In the genomic region with DNA sequence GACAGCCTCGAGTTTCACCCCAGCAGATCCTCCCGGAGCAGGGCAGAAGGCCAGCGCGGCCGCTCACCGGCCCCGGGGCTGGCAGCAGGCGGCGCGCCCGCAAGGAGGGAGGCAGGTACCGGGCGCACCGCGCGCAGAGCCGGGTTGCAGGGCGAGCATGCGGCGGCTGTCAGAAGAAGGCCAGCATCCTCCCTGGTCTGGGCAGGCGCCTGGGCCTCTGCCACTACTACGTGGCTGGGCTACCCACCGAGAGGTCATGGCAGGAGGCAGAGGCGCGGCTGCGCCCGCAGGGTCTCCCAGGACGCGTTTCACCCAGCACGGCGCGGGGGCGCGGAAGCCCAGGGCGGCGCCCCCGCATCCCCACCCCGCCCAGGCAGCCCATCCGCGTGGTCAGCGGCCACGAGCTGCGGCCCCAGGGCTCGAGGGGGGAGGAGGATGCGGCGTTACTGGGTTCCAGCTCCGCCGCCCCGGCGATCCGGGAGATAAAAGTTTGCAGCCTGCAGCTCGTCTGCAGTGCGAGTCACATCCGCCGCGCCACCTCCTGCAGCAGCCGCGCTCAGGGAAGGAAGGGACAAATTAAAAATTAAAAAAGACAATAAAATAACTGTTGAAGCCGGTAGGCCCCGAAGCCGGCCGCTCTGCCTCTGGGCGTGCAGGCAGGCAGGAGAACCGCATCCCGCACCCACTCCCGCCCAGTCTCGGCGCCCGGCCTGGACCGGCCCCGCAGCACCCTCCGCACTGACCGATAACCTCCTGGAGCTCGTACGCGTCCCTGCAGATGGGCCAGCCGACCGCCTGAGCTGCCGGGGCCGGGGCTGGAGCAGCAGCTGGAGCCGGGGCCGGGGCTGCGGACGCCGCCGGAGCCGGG, we compare ENCODE assay signal across 8 mouse cellular contexts. TPM values are rescaled to one million over a fixed set of nuclear protein-coding genes. Genes with fewer than 3 reads are reported as not detected.
DNase-seq lines count a peak whose midpoint lies in the region; ATAC-seq lines count a peak whose summit lies in the region.

No protein-coding gene starts in this region.

- under 1% methylated on average over 74 of the region's 87 CpGs for WGBS in intestine, embryonic 14.5 days

- H3K27ac ChIP-seq in intestine, embryonic 14.5 days (ENCODE audit: low read depth), result peak overlapping the region; percentile 86

- H3K9ac ChIP-seq in intestine, embryonic 14.5 days (ENCODE audit: low read length), result peak overlapping the region; percentile 75

- H3K36me3 ChIP-seq in intestine, embryonic 14.5 days (ENCODE audit: control insufficient read depth, insufficient read depth, low read length), result no peaks in the 10 kb centered on the region
- no peaks in the 10 kb centered on the region for H3K36me3 ChIP-seq in megakaryocyte, embryonic 14.5 days (replicated peaks; ENCODE audit: low read length)

- H3K4me2 ChIP-seq in intestine, embryonic 14.5 days (ENCODE audit: low read length), result peak overlapping the region; percentile 89

- no peaks in the 10 kb centered on the region for H3K9me3 ChIP-seq in intestine, embryonic 14.5 days (ENCODE audit: control insufficient read depth, low read length)
- 0 out of 2 replicates have a peak, but pooled peaks cover 6% of the 10 kb centered on the region for H3K9me3 ChIP-seq in megakaryocyte, embryonic 14.5 days

- H3K4me3 ChIP-seq in intestine, embryonic 14.5 days (ENCODE audit: low read depth, low read length), result peak overlapping the region; percentile 78
- peak overlapping the region; percentile 93 for H3K4me3 ChIP-seq in megakaryocyte, embryonic 14.5 days (replicated peaks)

- H3K4me1 ChIP-seq in intestine, embryonic 14.5 days (replicated peaks; ENCODE audit: control insufficient read depth, insufficient read depth, low read length), result peaks cover 13% of the 10 kb centered on the region; the same call in 1 of the 2 replicates
- peaks cover 19% of the 10 kb centered on the region for H3K4me1 ChIP-seq in megakaryocyte, embryonic 14.5 days

- peak; percentile 43 for DNase-seq in adrenal gland, adult 8-10 months
- peak; percentile 79 for DNase-seq in embryo, embryonic 11 days
- DNase-seq in gastrocnemius, postnatal 4 days (ENCODE audit: low spot score in 2 of 2), result peak; percentile 41 to 67
- peak; percentile 86 for DNase-seq in intestine, embryonic 14.5 days (ENCODE audit: low spot score)
- peak; percentile 52 to 53 for DNase-seq in left cerebral cortex, postnatal 14 days (ENCODE audit: low spot score in 2 of 2)
- peak; percentile 66 for DNase-seq in right cerebral cortex, adult 18-20 months

- intact Hi-C loops in left cerebral cortex, postnatal 14 days (cut with DNase I), result loop anchor here (5.0 to 10.0 kb wide), 3 partner anchors 59 to 274 kb away; no protein-coding TSS in a partner anchor

- no peaks in the 10 kb centered on the region for H3K27me3 ChIP-seq in intestine, embryonic 14.5 days (replicated peaks; ENCODE audit: control insufficient read depth, insufficient read depth, low read length)
- peaks cover 69% of the 10 kb centered on the region for H3K27me3 ChIP-seq in megakaryocyte, embryonic 14.5 days (replicated peaks)

- ATAC-seq in intestine, embryonic 14.5 days (replicated peaks; ENCODE audit: low FRiP score, low TSS enrichment, low read depth), result peak; percentile 71
- ATAC-seq in erythroid progenitor cell, adult 5-6 weeks (replicated peaks; ENCODE audit: low FRiP score, poor library complexity, severe bottlenecking), result no peak

RNA-seq across cellular contexts. Expression of a gene that starts 0.9 kb away (rescaled TPM):
- 100 to 1,000 TPM in 1 of 4 experiments, 10 to 100 TPM in 3; 59.8 to 101 (median 73.8) TPM for total RNA-seq in adrenal gland, adult 8-10 months (2022)
- 10 to 100 TPM; 24.1 to 24.3 TPM for total RNA-seq in gastrocnemius, postnatal 4 days (2021)
- polyA plus RNA-seq in intestine, embryonic 14.5 days (2014; fragmentation: Nextera tagmentation; extraction: Ambion mirVana), result 15.3 and 18.3 TPM in 2 replicates
- total RNA-seq in left cerebral cortex, postnatal 14 days (2021), result 10 to 100 TPM; 53.8 to 57.0 TPM
- 0.95 TPM in 1 of 2 replicates, not detected in the other for polyA plus RNA-seq in megakaryocyte, embryonic 14.5 days (2012; ENCODE audit: insufficient read depth, low replicate concordance)
- 2.2 and 15.1 TPM in 2 replicates for total RNA-seq in erythroid progenitor cell, adult 5-6 weeks (2015; ENCODE audit: low replicate concordance)
- 1.1 and 1.7 TPM in 2 replicates for total RNA-seq in erythroid progenitor cell, adult 5-6 weeks (2017; ENCODE audit: low replicate concordance)
